Mouse (Mus musculus) CD8-positive naive resting alpha-beta T cell, adult 57 days (primary cell): ENCODE measurements around the gene Olfr1339. TPM values are rescaled to one million over a fixed set of nuclear protein-coding genes. Genes with fewer than 3 reads are reported as not detected.

Source experiments
- total RNA-seq: library from RNA; stranded (reverse); gene quantifications from one replicate; pipeline ENCODE4 v1.2.4, GENCODE M21; 2023

The Olfr1339 gene
- total RNA-seq = not detected

GRCm38 (mm10) chr4:118731875-118732274 is at the start of gene Olfr1339:
Gene Olfr1339 (plus strand): TSS chr4:118732175.

GRCm38 (mm10) chr4:118692412-118692973 is 39.5 kb upstream of the Olfr1339 start, which contains the start of gene Olfr1342:
Gene Olfr1342 (minus strand): TSS chr4:118692756.

GRCm38 (mm10) chr4:118703223-118703622 is 28.8 kb upstream of the Olfr1339 start, which contains the start of gene Olfr1341:
Gene Olfr1341 (plus strand): TSS chr4:118703523.

GRCm38 (mm10) chr4:118719838-118720237 is 12.1 kb upstream of the Olfr1339 start, which contains the start of gene Olfr1340:
Gene Olfr1340 (plus strand): TSS chr4:118720138.

GRCm38 (mm10) chr4:118758637-118759036 is 26.7 kb downstream of the Olfr1339 start, which contains the start of gene Olfr1338:
Gene Olfr1338 (minus strand): TSS chr4:118758737.

GRCm38 (mm10) chr4:118782486-118782885 is 50.5 kb downstream of the Olfr1339 start, which contains the start of gene Olfr1337:
Gene Olfr1337 (minus strand): TSS chr4:118782586.

Other genes starting within 250 kb of the Olfr1339 start
- gene Tie1, start 242.1 kb upstream of the Olfr1339 start, total RNA-seq = 0.18 TPM
- gene 2610528J11Rik, start 205.2 kb upstream of the Olfr1339 start, total RNA-seq = not detected
- gene Tmem125, start 188.1 kb upstream of the Olfr1339 start, total RNA-seq = not detected
- gene Cfap57, start 111.4 kb upstream of the Olfr1339 start, total RNA-seq = not detected
- 69.7 TPM for gene Ebna1bp2, start 111.4 kb upstream of the Olfr1339 start, total RNA-seq
- not detected for gene Olfr62, start 73.2 kb upstream of the Olfr1339 start, total RNA-seq
- not detected for gene Olfr1342, start 39.4 kb upstream of the Olfr1339 start, total RNA-seq
- gene Olfr1341, start 28.7 kb upstream of the Olfr1339 start, total RNA-seq = not detected
- not detected for gene Olfr1340, start 12.0 kb upstream of the Olfr1339 start, total RNA-seq
- gene Olfr1338, start 26.6 kb downstream of the Olfr1339 start, total RNA-seq = not detected
- not detected for gene Olfr1337, start 50.4 kb downstream of the Olfr1339 start, total RNA-seq
- gene Olfr1335, start 77.8 kb downstream of the Olfr1339 start, total RNA-seq = not detected
- gene Olfr1333, start 104.1 kb downstream of the Olfr1339 start, total RNA-seq = not detected
- not detected for gene Olfr1331, start 132.5 kb downstream of the Olfr1339 start, total RNA-seq
- not detected for gene Olfr1330, start 156.4 kb downstream of the Olfr1339 start, total RNA-seq
- not detected for gene Olfr1329, start 185.3 kb downstream of the Olfr1339 start, total RNA-seq
- gene Olfr1328, start 206.4 kb downstream of the Olfr1339 start, total RNA-seq = not detected
- gene Lao1, start 229.4 kb downstream of the Olfr1339 start, total RNA-seq = not detected